Mouse (Mus musculus) liver, embryonic 11.5 days (tissue): Measurements from ENCODE around the gene Tmcc3. TPM values are rescaled to one million over a fixed set of nuclear protein-coding genes. Genes with fewer than 3 reads are reported as not detected.

Source experiments
- ATAC-seq: fragments of 200-750 bp; cut with Nextera tagmentation; replicated peaks from 2 replicates; pipeline ENCODE4 v1.8.0; 2017; ENCODE audit warnings: moderate number of reproducible peaks, mild to moderate bottlenecking, moderate TSS enrichment, moderate library complexity; ENCODE audit not compliant: low FRiP score
- DNase-seq: peaks from one replicate; pipeline ENCODE4 v3.0.0-alpha.2; 2017; ENCODE audit warnings: low spot score
- H3K27ac ChIP-seq: fragments of 300-500 bp; sonication (generic); 2 replicates; pipeline ENCODE4 v1.5.1; 2014; ENCODE audit warnings: mild to moderate bottlenecking, low read depth, low read length, control low read depth
- H3K27me3 ChIP-seq: fragments of 300-500 bp; sonication (generic); replicated peaks from 2 replicates; pipeline ENCODE4 v1.6.1; 2014; ENCODE audit warnings: low read length, mixed read lengths; ENCODE audit not compliant: control insufficient read depth, insufficient read depth
- H3K36me3 ChIP-seq: fragments of 300-500 bp; sonication (generic); 2 replicates; pipeline ENCODE4 v1.6.1; 2014; ENCODE audit warnings: mild to moderate bottlenecking, low read length, moderate library complexity, mixed read lengths; ENCODE audit not compliant: control insufficient read depth, insufficient read depth
- H3K4me1 ChIP-seq: fragments of 300-500 bp; sonication (generic); replicated peaks from 2 replicates; pipeline ENCODE4 v1.6.1; 2014; ENCODE audit warnings: low read length, mixed read lengths; ENCODE audit not compliant: control insufficient read depth, insufficient read depth
- H3K4me2 ChIP-seq: fragments of 300-500 bp; sonication (generic); 2 replicates; pipeline ENCODE4 v1.6.1; 2014; ENCODE audit warnings: mild to moderate bottlenecking, control low read depth, moderate library complexity
- H3K4me3 ChIP-seq: fragments of 300-500 bp; sonication (generic); 2 replicates; pipeline ENCODE4 v1.5.1; 2014; ENCODE audit warnings: low read depth, low read length, control low read depth
- H3K9ac ChIP-seq: fragments of 300-500 bp; sonication (generic); 2 replicates; pipeline ENCODE4 v1.6.1; 2014; ENCODE audit warnings: low read depth, low read length, control low read depth
- H3K9me3 ChIP-seq: fragments of 300-500 bp; sonication (generic); 2 replicates; pipeline ENCODE4 v1.6.1; 2016; ENCODE audit warnings: low read length, inconsistent platforms, mixed read lengths; ENCODE audit not compliant: control insufficient read depth
- WGBS: fragments of 180-500 bp; shearing (Covaris S2); extraction: QIAGEN DNeasy Blood & Tissue Kit; methylation state at CpG from one replicate; pipeline ENCODE4 v1.1.7; 2014; 5-methylcytosine and 5-hydroxymethylcytosine counted together
- polyA plus RNA-seq: library from polyadenylated mRNA; unstranded; fragments of >200 nt; fragmentation: Nextera tagmentation; extraction: Ambion mirVana; gene quantifications from 2 replicates; pipeline ENCODE4 v1.2.1, GENCODE M21; 2014

Tmcc3 gene
- polyA plus RNA-seq, 1 experiment from 2014 or later: 5.6 TPM

GRCm38 (mm10) chr10:94508863-94509262 lies 197.1 kb downstream of the Tmcc3 start:
- WGBS: 52% methylated on average over 5 of the region's 5 CpGs
- DNase-seq (no peak), ATAC-seq (no peak)
- Histone ChIP-seq H3K27me3 (peaks cover 6% of the 10 kb centered on the region), H3K4me1 (no peaks in the 10 kb centered on the region), H3K4me3 (no peak overlapping the region), H3K9ac (no peak overlapping the region), H3K36me3 (no peaks in the 10 kb centered on the region), H3K9me3 (no peaks in the 10 kb centered on the region), H3K4me2 (no peak overlapping the region), H3K27ac (no peak overlapping the region)

- Histone ChIP-seq H3K9me3 (no peaks in the 10 kb centered on the region), H3K27ac (no peak overlapping the region), H3K4me2 (no peak overlapping the region), H3K9ac (no peak overlapping the region), H3K4me3 (no peak overlapping the region), H3K27me3 (peaks cover 24% of the 10 kb centered on the region), H3K4me1 (0 out of 2 replicates have a peak, but pooled peaks cover 4% of the 10 kb centered on the region), H3K36me3 (no peaks in the 10 kb centered on the region)
- 67% methylated on average over 1 of the region's 1 CpGs for WGBS
- DNase-seq: no peak
- ATAC-seq: no peak
These were observed 201.0 kb downstream of the Tmcc3 start for GRCm38 (mm10) chr10:94512771-94513170.

- Histone ChIP-seq H3K27ac (no peak overlapping the region), H3K36me3 (no peaks in the 10 kb centered on the region), H3K4me2 (peak overlapping the region; percentile 81), H3K4me1 (0 out of 2 replicates have a peak, but pooled peaks cover 4% of the 10 kb centered on the region), H3K9me3 (no peaks in the 10 kb centered on the region), H3K27me3 (peaks cover 24% of the 10 kb centered on the region), H3K4me3 (peak overlapping the region; percentile 79), H3K9ac (no peak overlapping the region)
- 2% methylated on average over 12 of the region's 12 CpGs for WGBS
- ATAC-seq (no peak), DNase-seq (no peak)
These were observed 202.3 kb downstream of the Tmcc3 start for GRCm38 (mm10) chr10:94514091-94514505.

DNA sequence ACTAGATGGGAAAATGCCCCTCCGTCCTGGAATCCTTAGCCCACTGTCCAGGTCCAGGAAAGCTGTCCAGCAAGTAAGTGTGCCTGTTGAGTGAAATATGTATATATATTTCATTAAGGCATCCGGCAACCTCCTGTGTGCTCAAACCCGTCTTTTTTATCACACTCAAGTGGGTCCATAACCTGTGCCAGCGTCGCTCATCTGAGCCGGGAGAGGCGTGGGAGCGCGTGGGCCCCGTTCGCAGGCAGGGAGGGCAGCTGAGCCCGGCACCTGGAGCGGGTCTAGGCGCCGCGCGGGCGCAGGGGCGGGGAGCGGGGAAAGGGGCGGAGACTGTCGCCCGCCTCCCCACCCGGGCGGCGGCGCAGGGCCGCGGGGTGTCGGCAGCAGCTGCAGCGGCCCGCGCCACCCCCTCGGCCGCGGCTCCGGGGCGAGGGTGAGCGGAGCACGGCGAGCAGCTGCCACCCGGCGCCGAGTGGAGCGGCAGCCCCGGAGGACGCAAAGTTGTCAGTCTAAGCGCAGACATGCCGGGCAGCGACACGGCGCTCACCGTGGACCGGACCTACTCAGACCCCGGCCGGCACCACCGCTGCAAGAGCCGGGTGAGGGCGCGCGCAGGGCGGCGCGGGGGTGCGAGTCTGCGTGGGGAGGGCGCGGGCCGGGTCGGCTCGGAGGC lies 202.9 kb downstream of the Tmcc3 start:
- H3K4me3 ChIP-seq: peak overlapping the region; percentile 79
- no peaks in the 10 kb centered on the region for H3K9me3 ChIP-seq
- DNase-seq (peak; percentile 78), ATAC-seq (peak; percentile 86)
- peaks cover 24% of the 10 kb centered on the region for H3K27me3 ChIP-seq
- WGBS: under 1% methylated on average over 69 of the region's 71 CpGs
- 0 out of 2 replicates have a peak overlapping the region, but pooled peaks have one; percentile 46 for H3K27ac ChIP-seq
- peak overlapping the region; percentile 70 for H3K9ac ChIP-seq
- 0 out of 2 replicates have a peak, but pooled peaks cover 4% of the 10 kb centered on the region for H3K4me1 ChIP-seq
- H3K4me2 ChIP-seq: peak overlapping the region; percentile 81
- no peaks in the 10 kb centered on the region for H3K36me3 ChIP-seq

GRCm38 (mm10) chr10:94515179-94515545 lies 203.4 kb downstream of the Tmcc3 start:
- DNase-seq (no peak), ATAC-seq (peak; percentile 84)
- Histone ChIP-seq H3K9me3 (no peaks in the 10 kb centered on the region), H3K36me3 (no peaks in the 10 kb centered on the region), H3K9ac (peak overlapping the region; percentile 70), H3K4me2 (peak overlapping the region; percentile 81), H3K27me3 (peaks cover 24% of the 10 kb centered on the region), H3K4me1 (0 out of 2 replicates have a peak, but pooled peaks cover 6% of the 10 kb centered on the region), H3K4me3 (peak overlapping the region; percentile 79), H3K27ac (peak overlapping the region; percentile 46; the same call in 1 of the 2 replicates)
- under 1% methylated on average over 33 of the region's 34 CpGs for WGBS

GRCm38 (mm10) chr10:94515583-94515982 lies 203.8 kb downstream of the Tmcc3 start:
- Histone ChIP-seq H3K9me3 (no peaks in the 10 kb centered on the region), H3K27ac (peak overlapping the region; percentile 23; the same call in 1 of the 2 replicates), H3K36me3 (no peaks in the 10 kb centered on the region), H3K27me3 (peaks cover 24% of the 10 kb centered on the region), H3K9ac (peak overlapping the region; percentile 70), H3K4me2 (peak overlapping the region; percentile 81), H3K4me1 (peaks cover 6% of the 10 kb centered on the region; the same call in 1 of the 2 replicates), H3K4me3 (peak overlapping the region; percentile 79)
- 3% methylated on average over 10 of the region's 10 CpGs for WGBS
- no peak for DNase-seq
- ATAC-seq: peak; percentile 10; the same call in 1 of the 2 replicates

DNA sequence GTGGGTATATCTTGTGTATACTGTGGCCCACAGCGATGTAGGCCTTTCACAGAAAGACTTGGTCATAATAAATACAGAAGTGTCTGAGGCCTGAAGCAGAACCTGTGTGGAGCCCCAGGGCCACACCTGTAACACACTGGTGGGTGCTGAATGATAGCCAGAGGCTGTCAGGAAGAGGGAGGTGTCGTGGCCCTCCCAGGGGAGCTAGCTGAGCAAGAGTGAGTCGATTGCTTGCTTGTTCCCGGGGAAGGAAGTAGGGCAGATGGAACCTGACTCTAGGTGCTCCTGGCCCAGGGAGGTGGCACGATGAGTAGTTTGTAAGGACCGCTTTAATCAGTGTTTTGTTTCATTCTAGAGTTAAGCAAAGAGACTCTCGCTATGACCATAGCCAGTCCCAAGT lies 208.1 kb downstream of the Tmcc3 start:
- no peak overlapping the region for H3K27ac ChIP-seq
- peaks cover 20% of the 10 kb centered on the region for H3K4me1 ChIP-seq
- H3K9me3 ChIP-seq: no peaks in the 10 kb centered on the region
- DNase-seq (no peak), ATAC-seq (0 out of 2 replicates have a peak, but pooled peaks have one; percentile 16)
- H3K36me3 ChIP-seq: no peaks in the 10 kb centered on the region
- peak overlapping the region; percentile 26; the same call in 1 of the 2 replicates for H3K4me2 ChIP-seq
- 63% methylated on average over 7 of the region's 7 CpGs for WGBS
- no peak overlapping the region for H3K4me3 ChIP-seq
- H3K9ac ChIP-seq: no peak overlapping the region
- peaks cover 10% of the 10 kb centered on the region for H3K27me3 ChIP-seq

GRCm38 (mm10) chr10:94520306-94521106 lies 208.8 kb downstream of the Tmcc3 start:
- peak overlapping the region; percentile 41 for H3K4me2 ChIP-seq
- peak; percentile 39 for DNase-seq
- no peaks in the 10 kb centered on the region for H3K9me3 ChIP-seq
- H3K9ac ChIP-seq: no peak overlapping the region
- no peak overlapping the region for H3K4me3 ChIP-seq
- ATAC-seq: no peak
- WGBS: 56% methylated on average over 17 of the region's 17 CpGs
- H3K27ac ChIP-seq: no peak overlapping the region
- H3K4me1 ChIP-seq: peaks cover 20% of the 10 kb centered on the region
- no peaks in the 10 kb centered on the region for H3K36me3 ChIP-seq
- H3K27me3 ChIP-seq: peaks cover 10% of the 10 kb centered on the region; the same call in 1 of the 2 replicates
